In genomic region chr2:31637311-31637710, GRCm38 (mm10) we compare ENCODE assay signal across 11 mouse cellular contexts. TPM values are rescaled to one million over a fixed set of nuclear protein-coding genes. Genes with fewer than 3 reads are reported as not detected.
DNase-seq lines count a peak whose midpoint lies in the region; ATAC-seq and TF ChIP-seq lines count a peak whose summit lies in the region.
"Had no signal": no experiment of that assay in that cellular context is flagged by ENCODE, and none has a peak within 500 bp of the region (broad histone marks: within the 10 kb centered on the region; RNA-seq: fewer than 3 reads in every experiment).

No protein-coding gene starts in this region.

- H3K9ac ChIP-seq in kidney, embryonic 14.5 days (ENCODE audit: low read depth, low read length): no peak overlapping the region
- H3K9ac ChIP-seq in forebrain, postnatal 0 days: no peak overlapping the region
- no peak overlapping the region for H3K9ac ChIP-seq in stomach, embryonic 15.5 days

- no peak overlapping the region; the same call in 1 of the 2 replicates for H3K4me2 ChIP-seq in kidney, embryonic 14.5 days (replicated peaks; ENCODE audit: low read depth, low read length)
- peak overlapping the region; percentile 37; the same call in 1 of the 2 replicates for H3K4me2 ChIP-seq in forebrain, postnatal 0 days (ENCODE audit: low read depth)
- no peak overlapping the region for H3K4me2 ChIP-seq in stomach, embryonic 15.5 days

- no peaks in the 10 kb centered on the region for H3K36me3 ChIP-seq in kidney, embryonic 14.5 days (ENCODE audit: control insufficient read depth, insufficient read depth, low read length)
- no peaks in the 10 kb centered on the region for H3K36me3 ChIP-seq in kidney, adult 2 months (ENCODE audit: control insufficient read depth, insufficient read depth, low read length)
- no peaks in the 10 kb centered on the region for H3K36me3 ChIP-seq in forebrain, postnatal 0 days (ENCODE audit: insufficient read depth)
- H3K36me3 ChIP-seq in midbrain, embryonic 10.5 days: no peaks in the 10 kb centered on the region
- no peaks in the 10 kb centered on the region for H3K36me3 ChIP-seq in stomach, embryonic 15.5 days

- H3K27me3 ChIP-seq in kidney, embryonic 14.5 days (ENCODE audit: control insufficient read depth, insufficient read depth, low read length): peaks cover 98% of the 10 kb centered on the region
- H3K27me3 ChIP-seq in kidney, adult 2 months (replicated peaks; ENCODE audit: control insufficient read depth, insufficient read depth, low read length): peaks cover 15% of the 10 kb centered on the region
- H3K27me3 ChIP-seq in forebrain, postnatal 0 days (ENCODE audit: insufficient read depth, low read length): peaks cover 83% of the 10 kb centered on the region
- peaks cover 100% of the 10 kb centered on the region for H3K27me3 ChIP-seq in midbrain, embryonic 10.5 days (ENCODE audit: low read depth, poor library complexity, severe bottlenecking)
- H3K27me3 ChIP-seq in stomach, embryonic 15.5 days (replicated peaks): peaks cover 97% of the 10 kb centered on the region

- no peaks in the 10 kb centered on the region for H3K9me3 ChIP-seq in kidney, embryonic 14.5 days (ENCODE audit: control insufficient read depth, low read length)
- no peaks in the 10 kb centered on the region for H3K9me3 ChIP-seq in forebrain, postnatal 0 days (ENCODE audit: low read length)
- no peaks in the 10 kb centered on the region for H3K9me3 ChIP-seq in midbrain, embryonic 10.5 days (replicated peaks)
- no peaks in the 10 kb centered on the region for H3K9me3 ChIP-seq in stomach, embryonic 15.5 days

- 2% methylated on average over 12 of the region's 12 CpGs for WGBS in kidney, embryonic 14.5 days
- 3% methylated on average over 12 of the region's 12 CpGs for WGBS in kidney, adult 2 months
- 3% methylated on average over 12 of the region's 12 CpGs for WGBS in forebrain, postnatal 0 days
- under 1% methylated on average over 12 of the region's 12 CpGs for WGBS in midbrain, embryonic 10.5 days
- 1% methylated on average over 12 of the region's 12 CpGs for WGBS in stomach, embryonic 15.5 days

- TF ChIP-seq CTCF in kidney, adult 2 months (conservative IDR thresholded peaks at IDR 0.05; ENCODE audit: insufficient read depth, insufficient read length, low read depth, low read length): no peak
- no peak for TF ChIP-seq CTCF in forebrain, postnatal 0 days (IDR thresholded peaks at IDR 0.05; ENCODE audit: low read depth)

- no peak for TF ChIP-seq POLR2A in kidney, adult 2 months (IDR thresholded peaks at IDR 0.05; ENCODE audit: low read depth, low read length)

- 0 out of 2 replicates have a peak overlapping the region, but pooled peaks have one; percentile 24 for H3K4me3 ChIP-seq in kidney, embryonic 14.5 days (ENCODE audit: low read length)
- H3K4me3 ChIP-seq in kidney, adult 2 months (ENCODE audit: insufficient read depth, low read depth, low read length): no peak overlapping the region
- H3K4me3 ChIP-seq in forebrain, postnatal 0 days (ENCODE audit: low read depth, low read length): peak overlapping the region; percentile 23; the same call in 1 of the 2 replicates
- H3K4me3 ChIP-seq in midbrain, embryonic 10.5 days: peak overlapping the region; percentile 53
- H3K4me3 ChIP-seq in stomach, embryonic 15.5 days (replicated peaks): 0 out of 2 replicates have a peak overlapping the region, but pooled peaks have one; percentile 18

- no peak for DNase-seq in kidney, adult 2 months
- peak; percentile 48 for DNase-seq in forebrain, postnatal 0 days
- no peak for DNase-seq in midbrain, embryonic 10.5 days (ENCODE audit: low spot score)
- DNase-seq in lung, postnatal 4 days: no peak
- no peak for DNase-seq in adrenal gland, adult (ENCODE audit: inconsistent age in 2 of 2, low spot score in 1 of 2)
- DNase-seq: gastrocnemius, postnatal 14 days had no signal

- H3K27ac ChIP-seq in kidney, embryonic 14.5 days (ENCODE audit: low read depth, low read length): no peak overlapping the region
- H3K27ac ChIP-seq in kidney, adult 2 months (ENCODE audit: insufficient read depth, low read depth, low read length): no peak overlapping the region
- H3K27ac ChIP-seq in forebrain, postnatal 0 days (ENCODE audit: low read depth, low read length): no peak overlapping the region
- H3K27ac ChIP-seq in midbrain, embryonic 10.5 days (replicated peaks): peak overlapping the region; percentile 77
- no peak overlapping the region for H3K27ac ChIP-seq in stomach, embryonic 15.5 days

- peaks cover 20% of the 10 kb centered on the region for H3K4me1 ChIP-seq in kidney, embryonic 14.5 days (ENCODE audit: control insufficient read depth, insufficient read depth, low read length)
- 0 out of 2 replicates have a peak, but pooled peaks cover 3% of the 10 kb centered on the region for H3K4me1 ChIP-seq in kidney, adult 2 months (ENCODE audit: control insufficient read depth, insufficient read depth, low read length)
- peaks cover 8% of the 10 kb centered on the region for H3K4me1 ChIP-seq in forebrain, postnatal 0 days (ENCODE audit: insufficient read depth)
- H3K4me1 ChIP-seq in midbrain, embryonic 10.5 days: peaks cover 85% of the 10 kb centered on the region
- peaks cover 40% of the 10 kb centered on the region for H3K4me1 ChIP-seq in stomach, embryonic 15.5 days

- no peak for ATAC-seq in kidney, embryonic 14.5 days (ENCODE audit: low FRiP score, low TSS enrichment)
- no peak for ATAC-seq in forebrain, postnatal 0 days
- no peak for ATAC-seq in stomach, embryonic 15.5 days (ENCODE audit: insufficient read depth, low FRiP score, low read depth)
- no peak for ATAC-seq in monocyte, adult 5-6 weeks (replicated peaks; ENCODE audit: insufficient number of reproducible peaks, low FRiP score, low TSS enrichment, poor library complexity, severe bottlenecking)

RNA-seq across cellular contexts. Expression of gene Prdm12, which starts 2.5 kb away (rescaled TPM):
- not detected in 2 replicates for polyA plus RNA-seq in kidney, embryonic 14.5 days (2014; fragmentation: Nextera tagmentation; extraction: Ambion mirVana)
- polyA plus RNA-seq in kidney, adult 2 months (2012; rRNA removed): not detected in 2 replicates
- 0.62 and 2.5 TPM in 2 replicates for total RNA-seq in forebrain, postnatal 0 days (2014; rRNA removed)
- polyA plus RNA-seq in forebrain, postnatal 0 days (2015; fragmentation: Nextera tagmentation; extraction: Ambion mirVana): 1.0 and 1.9 TPM in 2 replicates
- polyA plus RNA-seq in midbrain, embryonic 10.5 days (2016; fragmentation: Nextera tagmentation; extraction: Ambion mirVana): 2.0 and 4.3 TPM in 2 replicates
- polyA plus RNA-seq in stomach, embryonic 15.5 days (2015; fragmentation: Nextera tagmentation; extraction: Ambion mirVana): not detected in 2 replicates
- not detected in 3 replicates for total RNA-seq in monocyte, adult 5-6 weeks (2017)
- total RNA-seq: gastrocnemius, postnatal 14 days; layer of hippocampus, postnatal 25 days had no signal
- polyA plus RNA-seq: intestine, embryonic 14.5 days had no signal

RNA-seq across cellular contexts. Expression of gene Exosc2, which starts 33.2 kb away (rescaled TPM):
- polyA plus RNA-seq in kidney, embryonic 14.5 days (2014; fragmentation: Nextera tagmentation; extraction: Ambion mirVana): 64.9 and 73.6 TPM in 2 replicates
- 9.8 and 11.4 TPM in 2 replicates for polyA plus RNA-seq in kidney, adult 2 months (2012; rRNA removed)
- 33.4 and 41.9 TPM in 2 replicates for total RNA-seq in forebrain, postnatal 0 days (2014; rRNA removed)
- 28.4 and 34.0 TPM in 2 replicates for polyA plus RNA-seq in forebrain, postnatal 0 days (2015; fragmentation: Nextera tagmentation; extraction: Ambion mirVana)
- 97.4 and 106 TPM in 2 replicates for polyA plus RNA-seq in midbrain, embryonic 10.5 days (2016; fragmentation: Nextera tagmentation; extraction: Ambion mirVana)
- 59.9 and 60.5 TPM in 2 replicates for polyA plus RNA-seq in stomach, embryonic 15.5 days (2015; fragmentation: Nextera tagmentation; extraction: Ambion mirVana)
- 25.4 to 40.2 TPM (median 28.2 TPM) in 3 replicates for total RNA-seq in monocyte, adult 5-6 weeks (2017)

RNA-seq across cellular contexts. Expression of gene Abl1, which starts 50.9 kb away (rescaled TPM):
- polyA plus RNA-seq in kidney, embryonic 14.5 days (2014; fragmentation: Nextera tagmentation; extraction: Ambion mirVana): 30.9 and 54.6 TPM in 2 replicates
- polyA plus RNA-seq in kidney, adult 2 months (2012; rRNA removed): 30.5 and 38.6 TPM in 2 replicates
- total RNA-seq in forebrain, postnatal 0 days (2014; rRNA removed): 48.1 and 54.0 TPM in 2 replicates
- polyA plus RNA-seq in forebrain, postnatal 0 days (2015; fragmentation: Nextera tagmentation; extraction: Ambion mirVana): 12.4 and 12.5 TPM in 2 replicates
- polyA plus RNA-seq in midbrain, embryonic 10.5 days (2016; fragmentation: Nextera tagmentation; extraction: Ambion mirVana): 44.2 and 48.2 TPM in 2 replicates
- polyA plus RNA-seq in stomach, embryonic 15.5 days (2015; fragmentation: Nextera tagmentation; extraction: Ambion mirVana): 30.2 and 34.5 TPM in 2 replicates
- 22.7 to 41.9 TPM (median 30.4 TPM) in 3 replicates for total RNA-seq in monocyte, adult 5-6 weeks (2017)
